Mouse (Mus musculus) hematopoietic stem cell, adult 5-6 weeks (primary cell): Measurements from ENCODE around the gene Akap2. TPM values are rescaled to one million over a fixed set of nuclear protein-coding genes. Genes with fewer than 3 reads are reported as not detected.

Source experiments
- ATAC-seq, 2 experiments: fragments of 125-278 bp in 1 of 2; replicated peaks in 1 of 2; 2 replicates each; pipeline ENCODE4 v1.8.0; 2016 to 2017; ENCODE audit warnings: inconsistent platforms in 2 of 2, mild to moderate bottlenecking in 2 of 2, moderate number of reproducible peaks in 2 of 2, low read depth in 1 of 2, moderate TSS enrichment in 1 of 2; ENCODE audit not compliant: low FRiP score in 2 of 2, poor library complexity in 2 of 2, severe bottlenecking in 2 of 2, insufficient read depth in 1 of 2, low TSS enrichment in 1 of 2
- total RNA-seq: library from RNA; stranded (forward); fragments of 172-1452, 232-1000 nt; gene quantifications from 2 replicates; pipeline ENCODE4 v1.2.3, GENCODE M21; 2017

Gene Akap2
- total RNA-seq, 1 experiment from 2014 or later, result under 0.01 TPM

DNA sequence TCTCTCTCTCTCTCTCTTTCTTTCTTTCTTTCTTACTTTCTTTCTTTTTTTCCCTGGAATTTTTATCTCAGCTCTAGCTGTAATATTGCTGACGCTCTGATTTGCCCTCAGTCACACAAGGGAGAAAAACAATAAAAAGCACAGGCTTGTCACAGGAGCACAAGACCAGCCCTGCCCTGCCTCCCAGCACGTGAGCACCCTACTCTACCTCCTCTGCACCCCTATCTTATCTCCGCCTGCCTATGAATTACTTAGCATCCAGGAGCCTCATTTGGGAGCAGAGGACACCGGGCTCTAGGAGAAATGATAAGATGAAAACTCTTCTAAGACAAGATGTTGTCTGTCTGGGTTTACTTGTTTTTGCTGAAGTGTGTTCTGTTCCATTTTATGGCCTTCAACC is 57.1 kb downstream of the Akap2 start:
- no peak for ATAC-seq

GRCm38 (mm10) chr4:57775582-57775981 is 58.1 kb downstream of the Akap2 start:
- ATAC-seq, result no peak

- ATAC-seq, result no peak
These were observed 62.9 kb downstream of the Akap2 start for GRCm38 (mm10) chr4:57780403-57780802.

DNA sequence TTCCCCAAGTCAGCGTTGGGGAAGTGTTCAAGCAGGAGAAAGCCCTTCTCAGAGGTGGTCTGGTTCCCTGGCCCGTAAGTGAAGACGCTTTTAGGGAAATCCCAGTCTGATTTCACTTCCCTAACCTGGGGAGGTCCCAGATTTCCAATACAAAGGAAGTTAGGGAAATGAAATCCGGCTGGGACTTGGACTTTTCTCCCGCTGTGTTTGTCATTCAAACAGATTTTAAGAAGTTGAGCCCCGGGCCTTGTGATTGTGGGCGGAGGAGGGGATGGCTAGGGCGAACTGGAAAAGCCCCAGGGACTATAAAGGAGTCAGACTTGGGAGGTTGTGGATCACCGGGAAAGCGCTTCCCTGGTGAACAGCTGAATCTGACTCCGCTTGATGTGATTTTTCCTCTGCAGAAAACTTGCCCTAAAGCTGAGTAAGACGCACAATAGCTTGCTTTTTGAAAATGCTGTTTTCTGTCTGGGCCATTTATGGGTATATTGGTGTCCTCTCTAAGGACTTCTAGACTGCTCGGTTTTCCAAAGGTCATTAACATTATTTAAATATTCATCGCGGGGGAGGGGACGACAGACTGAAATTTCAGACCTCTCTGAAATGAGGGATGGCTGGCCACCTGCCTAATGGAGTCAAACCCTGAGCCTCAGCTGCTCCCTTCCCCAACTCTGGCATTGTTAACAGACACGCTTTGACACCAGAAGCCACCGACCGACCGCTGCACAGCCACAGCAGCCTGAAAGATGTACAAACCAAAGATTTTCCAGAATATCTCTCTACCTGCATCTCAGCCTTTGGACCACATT is 63.6 kb downstream of the Akap2 start:
- no peak for ATAC-seq

DNA sequence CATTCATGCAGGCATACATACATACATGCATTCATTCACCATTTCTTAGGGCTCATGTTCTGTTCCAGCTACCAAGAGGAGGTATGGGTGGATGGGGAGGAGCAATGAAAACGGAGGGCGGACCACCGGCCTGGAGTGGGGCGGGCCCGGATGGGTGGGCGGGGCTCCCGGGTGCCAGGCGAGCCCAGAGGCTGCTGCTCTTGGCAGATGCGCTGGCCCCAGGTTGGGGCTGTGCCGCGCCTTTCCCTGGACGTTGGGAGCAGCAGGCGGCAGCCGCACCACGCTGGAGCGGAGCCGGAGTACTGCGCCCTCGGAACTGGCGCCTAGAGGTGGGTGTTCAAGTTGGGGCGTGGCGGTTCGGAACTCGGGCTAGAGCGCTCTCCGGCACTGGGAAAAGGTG is 64.5 kb downstream of the Akap2 start:
- ATAC-seq, result peak; percentile 63 to 68

DNA sequence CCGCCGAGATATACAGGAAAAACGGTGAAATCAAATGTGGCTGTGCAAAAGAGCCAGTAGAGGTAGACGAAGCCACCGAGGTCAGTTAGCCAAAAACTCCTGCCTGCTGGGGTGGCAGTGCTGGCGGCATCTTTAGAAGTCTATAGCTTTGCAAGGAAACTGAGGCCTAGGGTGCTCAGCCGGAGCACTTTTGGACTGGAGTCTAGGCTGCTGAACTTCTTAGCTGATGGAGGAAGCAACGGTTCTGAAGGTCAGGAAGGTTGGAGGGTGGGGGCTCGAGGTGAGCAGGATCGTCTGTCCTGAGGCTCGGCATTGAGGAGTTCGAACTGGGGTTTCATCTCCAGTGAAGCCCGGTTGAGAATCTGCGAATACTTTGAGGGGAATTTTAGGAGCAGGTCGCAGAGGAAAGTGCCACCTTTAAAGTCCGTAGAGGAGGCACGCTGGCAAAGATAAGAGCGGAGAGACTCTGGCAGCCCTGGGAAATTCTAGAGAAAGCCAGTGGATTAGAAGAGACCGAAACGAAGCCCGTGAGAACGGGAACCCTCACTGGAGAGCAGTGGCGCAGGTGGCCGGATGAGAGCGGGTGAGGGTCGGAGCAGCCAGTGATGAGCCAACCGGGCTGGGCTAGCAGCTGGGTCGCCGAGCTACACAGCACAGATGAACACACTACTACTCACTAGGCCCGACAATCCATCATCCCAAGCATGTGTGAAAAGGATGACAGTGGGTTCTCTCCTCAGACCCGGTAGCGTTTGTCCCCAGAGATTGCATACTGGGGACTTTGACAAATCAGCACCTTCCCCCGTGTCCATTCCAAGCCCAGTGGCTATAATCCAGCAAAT is 65.3 kb downstream of the Akap2 start:
- peak; percentile 47 to 60; a peak in 3 of 4 replicates for ATAC-seq

DNA sequence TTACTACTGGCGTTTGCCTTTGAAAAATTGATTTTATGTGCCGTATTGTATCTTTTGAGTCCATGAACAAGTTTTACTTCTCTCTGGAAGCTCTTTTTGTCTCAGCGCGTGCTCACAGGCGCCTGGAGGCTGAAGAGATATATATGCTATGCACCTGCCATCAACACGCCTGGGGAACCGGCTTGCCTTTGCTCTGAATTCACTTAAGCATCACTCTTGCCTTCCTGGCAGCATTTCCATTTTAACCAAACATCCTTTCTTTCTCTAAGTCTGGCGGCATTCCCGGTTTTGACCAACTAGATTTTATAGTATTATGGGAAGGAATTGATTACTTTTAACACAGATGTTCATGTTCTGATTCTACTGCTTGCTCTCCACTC is 65.9 kb downstream of the Akap2 start:
- ATAC-seq, result no peak

DNA sequence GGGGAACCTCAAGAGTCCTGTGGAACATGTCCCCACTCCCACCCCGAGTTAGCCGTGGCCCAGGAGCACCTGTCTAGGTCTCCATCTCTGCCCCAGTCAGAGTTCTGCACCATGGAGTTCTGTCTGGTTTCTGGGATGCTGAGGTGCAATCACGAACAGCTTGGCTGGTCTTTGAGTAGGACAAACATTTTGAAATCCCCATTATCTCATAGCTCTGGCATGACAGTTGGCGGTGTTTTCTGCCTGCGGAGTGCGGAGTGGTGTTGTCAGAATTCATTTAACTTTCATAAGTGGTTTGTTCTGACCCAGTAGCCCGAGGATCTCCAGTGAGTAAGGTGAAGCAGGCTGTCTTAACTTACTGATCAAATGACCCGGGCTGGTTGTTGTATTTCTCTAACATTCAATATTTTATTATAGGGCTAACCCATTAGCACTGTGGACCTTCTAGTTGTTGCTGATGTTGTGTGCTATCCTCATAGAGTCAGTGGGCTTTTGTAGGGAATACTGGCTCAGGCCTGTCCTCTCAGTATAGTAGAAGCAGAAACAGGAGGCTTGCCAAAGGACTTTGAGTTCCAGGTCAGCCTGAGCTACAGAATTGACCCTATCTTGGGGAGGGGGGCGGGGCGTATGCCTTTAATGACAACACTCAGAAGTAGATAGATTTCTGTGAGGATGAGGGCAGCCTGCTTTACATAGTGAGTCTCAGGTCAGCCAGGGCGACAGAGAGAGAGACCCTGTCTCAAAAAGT is 66.6 kb downstream of the Akap2 start:
- no peak for ATAC-seq

DNA sequence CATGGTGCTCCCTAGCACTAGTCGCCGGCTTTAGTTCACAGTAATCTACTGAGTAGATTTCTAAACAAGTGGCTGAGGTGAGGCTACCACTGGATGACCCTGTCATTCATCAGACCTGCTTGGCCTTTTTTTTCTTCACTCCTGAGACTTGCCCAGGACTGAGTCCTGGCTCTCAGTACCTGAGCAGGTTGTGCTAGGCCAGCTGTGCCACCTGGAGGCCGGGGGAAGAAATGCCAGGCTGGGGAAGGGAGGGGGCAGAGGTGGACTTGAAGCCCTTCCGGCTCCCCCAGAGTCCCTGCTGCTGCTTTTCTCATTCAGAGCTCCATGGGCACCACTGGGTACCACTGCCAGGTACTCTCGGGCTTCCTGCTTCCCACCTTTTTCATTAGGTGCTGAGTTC is 71.3 kb downstream of the Akap2 start:
- peak in 1 of 2 experiments; percentile 46; a peak in 1 of 4 replicates for ATAC-seq

DNA sequence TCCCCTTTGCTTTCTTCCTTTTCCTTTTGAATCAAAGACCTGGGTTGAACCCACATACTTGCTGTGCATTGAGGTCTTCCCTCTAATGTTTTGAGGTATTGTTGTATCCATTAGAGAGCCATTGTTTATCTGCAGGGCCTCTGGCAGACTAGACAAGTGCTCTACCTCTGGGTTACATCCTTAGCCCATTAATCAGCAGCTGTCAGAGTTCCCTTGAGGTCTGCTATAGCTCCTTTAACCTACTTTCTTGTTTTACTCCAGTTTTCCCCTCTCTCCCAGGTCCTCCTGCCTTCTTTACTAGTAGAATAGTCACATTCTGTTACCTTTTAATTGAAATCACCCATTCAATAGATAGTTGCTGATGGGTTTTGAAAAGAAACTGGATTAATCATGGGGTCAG is 71.7 kb downstream of the Akap2 start:
- no peak for ATAC-seq

GRCm38 (mm10) chr4:57793989-57794388 is 76.5 kb downstream of the Akap2 start:
- ATAC-seq, result no peak

DNA sequence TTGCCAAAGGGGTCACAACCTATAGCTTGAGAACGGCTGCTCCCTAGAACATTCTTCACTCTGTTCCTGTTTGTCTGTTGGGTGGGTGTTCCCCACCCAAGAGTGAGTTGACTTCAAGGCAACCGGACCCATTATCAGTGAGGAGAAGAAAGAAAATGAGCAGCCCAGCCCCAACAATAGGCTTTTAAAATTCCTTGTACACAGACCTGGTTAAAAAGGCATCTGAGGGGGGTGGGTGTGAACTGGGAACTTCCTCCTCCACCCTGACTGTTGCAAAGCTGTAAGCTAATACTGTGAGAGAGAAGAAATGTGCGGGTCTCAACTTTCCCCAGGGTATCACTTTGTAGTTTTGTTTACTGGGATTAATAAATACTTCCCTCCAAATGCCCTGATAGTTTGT is 77.1 kb downstream of the Akap2 start:
- no peak for ATAC-seq

DNA sequence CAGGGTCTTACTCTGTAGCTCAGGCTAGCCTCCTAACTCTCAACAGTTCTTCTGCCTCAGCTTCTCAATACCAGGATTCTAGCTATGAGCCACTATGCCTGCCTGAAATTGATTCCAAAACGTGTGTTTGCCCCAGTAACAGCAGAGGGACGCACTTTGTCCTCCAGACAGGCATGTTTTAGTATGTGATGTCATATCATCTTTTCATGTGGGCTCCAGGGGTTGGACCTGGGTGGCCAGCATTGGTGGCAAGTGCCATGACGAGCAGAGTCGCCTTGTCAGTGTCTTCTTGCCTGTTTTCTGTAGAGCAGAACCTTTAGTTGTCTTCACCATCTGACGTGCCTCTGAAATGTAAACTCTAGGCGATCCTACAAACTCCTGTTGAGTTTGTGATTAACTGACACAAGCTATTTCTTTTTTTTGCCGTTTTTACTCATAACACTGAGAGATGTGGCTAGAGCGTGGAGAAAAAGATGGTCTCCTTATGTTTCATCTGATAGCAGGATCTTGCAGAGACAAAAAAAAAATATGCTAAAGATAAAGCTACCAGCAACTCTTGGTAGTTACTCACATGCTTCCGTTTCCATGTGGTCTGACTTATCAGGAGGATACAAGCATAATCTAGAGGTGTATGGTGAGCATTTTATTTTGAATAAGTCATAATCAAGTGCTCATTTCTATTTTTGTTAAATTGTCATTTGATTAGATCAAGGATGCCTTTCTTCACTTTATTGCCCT is 80.3 kb downstream of the Akap2 start:
- ATAC-seq, result peak; percentile 44 to 54

- peak; percentile 39 to 72; a peak in 2 of 4 replicates for ATAC-seq
These were observed 81.0 kb downstream of the Akap2 start for GRCm38 (mm10) chr4:57798286-57799018.

DNA sequence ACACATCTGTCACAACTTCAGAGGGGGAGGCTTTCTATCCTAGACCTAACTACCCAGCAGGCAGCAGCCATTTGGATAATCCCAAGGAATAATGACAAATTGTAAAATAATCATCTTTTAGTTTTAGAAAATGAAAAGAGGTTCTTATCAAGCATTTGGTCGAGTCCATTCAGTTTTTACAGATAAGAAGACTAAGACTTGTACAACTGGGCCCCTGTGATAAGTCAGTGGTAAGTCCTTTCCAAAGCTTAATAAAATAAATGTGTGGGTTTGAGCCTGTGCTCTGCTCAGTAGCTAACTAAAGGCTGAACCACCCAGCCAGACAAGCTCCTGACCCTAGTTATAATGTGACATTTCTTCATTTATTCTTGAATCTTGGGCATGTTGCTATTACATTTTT is 81.8 kb downstream of the Akap2 start:
- ATAC-seq, result no peak

DNA sequence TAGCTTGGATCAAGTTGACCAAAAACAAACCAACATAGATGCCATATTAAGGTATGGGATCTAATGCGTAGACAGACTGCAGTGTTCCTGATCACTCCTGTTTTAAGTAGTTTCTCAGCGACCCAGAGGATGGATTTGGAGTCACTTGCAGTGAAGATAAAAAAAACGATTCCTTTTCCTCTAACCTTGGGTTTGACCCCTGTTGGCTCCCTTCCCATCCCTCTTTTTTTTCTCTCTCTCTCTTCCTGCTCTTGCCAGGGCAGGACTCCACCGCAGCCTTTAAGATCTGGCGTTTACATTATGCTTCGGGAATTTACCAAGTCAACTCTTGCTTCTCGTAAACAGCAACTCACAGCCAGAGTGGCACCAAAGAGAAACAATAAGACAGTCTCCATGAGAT is 83.8 kb downstream of the Akap2 start:
- no peak for ATAC-seq

DNA sequence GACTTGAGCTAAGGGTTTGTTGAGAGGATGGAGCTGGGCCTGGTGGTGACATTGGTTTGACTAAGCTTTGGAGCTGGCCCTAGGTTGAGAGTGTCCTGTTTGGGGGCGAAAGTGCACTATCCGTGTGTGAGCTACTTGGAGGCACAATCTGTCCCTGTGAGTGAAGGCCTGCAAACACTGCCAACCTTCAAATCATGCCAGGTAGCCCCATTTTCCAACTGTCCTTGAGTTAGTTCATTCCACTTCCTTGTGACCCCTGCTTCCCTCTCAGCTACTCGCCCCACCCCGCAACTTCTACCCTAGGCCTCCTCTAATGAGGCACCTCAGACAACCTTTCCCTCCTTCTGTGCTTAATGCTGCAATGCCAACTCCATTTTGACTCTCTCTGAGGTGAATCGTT is 84.5 kb downstream of the Akap2 start:
- no peak for ATAC-seq
